Comparison of ENCODE assay signal across 8 mouse cellular contexts in the genomic region with DNA sequence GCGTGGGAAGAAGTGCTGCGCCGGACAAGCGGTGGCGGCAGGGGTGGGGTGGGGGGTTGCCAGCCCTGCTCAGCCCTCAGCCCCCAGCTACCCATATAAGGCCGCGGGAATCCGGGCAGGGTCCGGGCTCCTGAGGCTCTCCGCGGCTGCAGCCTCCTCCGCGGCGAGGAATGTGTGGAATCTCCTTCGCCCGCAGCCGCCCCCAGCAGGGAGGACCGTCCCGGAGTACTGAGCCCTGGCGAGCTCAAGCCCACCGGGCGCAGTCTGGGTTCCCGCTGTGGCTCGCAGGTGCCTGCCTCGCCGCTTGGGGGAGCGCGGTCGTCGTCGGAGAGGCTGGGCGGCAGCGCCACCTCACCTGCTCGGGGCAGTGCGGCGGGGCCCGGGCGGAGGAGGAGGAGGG. TPM values are rescaled to one million over a fixed set of nuclear protein-coding genes. Genes with fewer than 3 reads are reported as not detected.
DNase-seq lines count a peak whose midpoint lies in the region; ATAC-seq lines count a peak whose summit lies in the region.

No protein-coding gene starts in this region.

- peak; percentile 68; the same call in 1 of the 2 replicates for ATAC-seq in hindbrain, embryonic 14.5 days (ENCODE audit: low FRiP score)

- DNase-seq in WW6 (ENCODE audit: low read depth, low spot score) = peak; percentile 65
- DNase-seq in cerebellum, postnatal 14 days = peak; percentile 80 to 84
- DNase-seq in gastrocnemius, adult 18-20 months (ENCODE audit: low spot score) = peak; percentile 83
- no peak for DNase-seq in hindbrain, embryonic 14.5 days (ENCODE audit: low spot score)
- DNase-seq in left cerebral cortex, postnatal 10 days (ENCODE audit: extremely low spot score in 1 of 2, low spot score in 2 of 2) = peak; percentile 39 to 87
- peak; percentile 65 to 78 for DNase-seq in right cerebral cortex, postnatal 10 days (ENCODE audit: low spot score in 2 of 2)
- peak; percentile 61 for DNase-seq in urinary bladder, postnatal 10 days (ENCODE audit: low spot score)

- H3K27ac ChIP-seq in hindbrain, embryonic 14.5 days = no peak overlapping the region

- no peaks in the 10 kb centered on the region; the same call in 1 of the 2 replicates for H3K4me1 ChIP-seq in hindbrain, embryonic 14.5 days (replicated peaks; ENCODE audit: control insufficient read depth, insufficient read depth, low read length)
- H3K4me1 ChIP-seq in megakaryocyte, embryonic 14.5 days = peaks cover 61% of the 10 kb centered on the region

- peak overlapping the region; percentile 48 for H3K4me3 ChIP-seq in hindbrain, embryonic 14.5 days (replicated peaks; ENCODE audit: low read length)
- peak overlapping the region; percentile 95 for H3K4me3 ChIP-seq in megakaryocyte, embryonic 14.5 days (replicated peaks)

- intact Hi-C loops in left cerebral cortex, postnatal 10 days (cut with DNase I) = loop anchor here (2.0 to 5.0 kb wide), 2 partner anchors 37 to 80 kb away; no protein-coding TSS in a partner anchor

- peak overlapping the region; percentile 80 for H3K4me2 ChIP-seq in hindbrain, embryonic 14.5 days (replicated peaks)

- no peak overlapping the region; the same call in 1 of the 2 replicates for H3K9ac ChIP-seq in hindbrain, embryonic 14.5 days

- peaks cover 25% of the 10 kb centered on the region for H3K27me3 ChIP-seq in hindbrain, embryonic 14.5 days (ENCODE audit: control insufficient read depth, insufficient read depth, low read length)
- H3K27me3 ChIP-seq in megakaryocyte, embryonic 14.5 days (replicated peaks) = peaks cover 12% of the 10 kb centered on the region

- H3K9me3 ChIP-seq in hindbrain, embryonic 14.5 days (ENCODE audit: control insufficient read depth, low read length) = no peaks in the 10 kb centered on the region
- H3K9me3 ChIP-seq in megakaryocyte, embryonic 14.5 days = peaks cover 4% of the 10 kb centered on the region; the same call in 1 of the 2 replicates

- WGBS in hindbrain, embryonic 14.5 days = under 1% methylated on average over 19 of the region's 38 CpGs

- H3K36me3 ChIP-seq in hindbrain, embryonic 14.5 days (replicated peaks; ENCODE audit: control insufficient read depth, insufficient read depth) = no peaks in the 10 kb centered on the region
- peaks cover 5% of the 10 kb centered on the region for H3K36me3 ChIP-seq in megakaryocyte, embryonic 14.5 days (replicated peaks; ENCODE audit: low read length)

RNA-seq across cellular contexts. Expression of gene Synj2, which starts 0.3 kb away (rescaled TPM):
- 10 to 100 TPM; 25.7 to 32.7 TPM for total RNA-seq in gastrocnemius, adult 18-20 months (2021)
- polyA plus RNA-seq in hindbrain, embryonic 14.5 days (2014; fragmentation: Nextera tagmentation; extraction: Ambion mirVana) = 1.3 and 1.9 TPM in 2 replicates
- 10 to 100 TPM; 32.8 to 34.8 TPM for total RNA-seq in left cerebral cortex, postnatal 10 days (2021)
- polyA plus RNA-seq in megakaryocyte, embryonic 14.5 days (2012; ENCODE audit: insufficient read depth, low replicate concordance) = 4.1 and 4.3 TPM in 2 replicates
